Mouse (Mus musculus) ES-Bruce4 (cell line): ENCODE results near the gene Lmcd1. TPM values are rescaled to one million over a fixed set of nuclear protein-coding genes. Genes with fewer than 3 reads are reported as not detected.

ENCODE experiments used
- H3K27ac ChIP-seq: 2 replicates; pipeline ENCODE4 v1.5.1; 2012; ENCODE audit warnings: low read length, inconsistent platforms; ENCODE audit not compliant: insufficient read depth
- H3K27me3 ChIP-seq: 2 replicates; pipeline ENCODE4 v1.6.1; 2012; ENCODE audit warnings: mild to moderate bottlenecking, low read length, inconsistent platforms; ENCODE audit not compliant: control insufficient read depth, poor library complexity, insufficient read depth, severe bottlenecking
- H3K36me3 ChIP-seq: 2 replicates; pipeline ENCODE4 v1.6.1; 2012; ENCODE audit warnings: inconsistent platforms, mild to moderate bottlenecking, low read length, moderate library complexity; ENCODE audit not compliant: control insufficient read depth, poor library complexity, insufficient read depth, severe bottlenecking
- H3K4me1 ChIP-seq: one replicate; pipeline ENCODE4 v1.8.1; 2011; ENCODE audit warnings: low read length; ENCODE audit not compliant: control insufficient read depth, insufficient read depth
- H3K4me3 ChIP-seq: 2 replicates; pipeline ENCODE4 v1.5.1; 2011; ENCODE audit warnings: low read depth, mild to moderate bottlenecking, low read length
- H3K9ac ChIP-seq: 2 replicates; pipeline ENCODE4 v1.6.1; 2012; ENCODE audit warnings: low read depth, mild to moderate bottlenecking, inconsistent platforms; ENCODE audit not compliant: poor library complexity, severe bottlenecking
- H3K9me3 ChIP-seq: replicated peaks from 2 replicates; pipeline ENCODE4 v1.6.1; 2012; ENCODE audit warnings: mild to moderate bottlenecking, low read length, inconsistent platforms; ENCODE audit not compliant: control insufficient read depth, poor library complexity, insufficient read depth, severe bottlenecking
- CTCF ChIP-seq: IDR thresholded peaks from one replicate; pipeline ENCODE4 v1.8.1; 2011; ENCODE audit warnings: low read depth, low read length
- EP300 ChIP-seq: IDR thresholded peaks from 2 replicates; pipeline ENCODE4 v1.6.1; 2011; ENCODE audit warnings: low read depth, low read length; ENCODE audit not compliant: insufficient read depth
- POLR2A ChIP-seq: IDR thresholded peaks from one replicate; pipeline ENCODE4 v1.8.1; 2011; ENCODE audit warnings: low read length; ENCODE audit not compliant: insufficient read depth
- polyA plus RNA-seq: library from polyadenylated mRNA; stranded (reverse); fragments of >200 nt; gene quantifications from 2 replicates; pipeline ENCODE4 v1.2.4, GENCODE M21; 2011; ENCODE audit warnings: low read depth; ENCODE audit not compliant: missing spikeins, insufficient read depth, insufficient read length

Lmcd1 gene
- polyA plus RNA-seq, 1 experiment, result not detected

- Histone ChIP-seq H3K27me3 (no peaks in the 10 kb centered on the region; the same call in 1 of the 2 replicates), H3K9me3 (no peaks in the 10 kb centered on the region), H3K36me3 (no peaks in the 10 kb centered on the region), H3K27ac (no peak overlapping the region), H3K4me3 (no peak overlapping the region), H3K9ac (no peak overlapping the region), H3K4me1 (no peaks in the 10 kb centered on the region)
- no peak for TF ChIP-seq POLR2A
- no peak for TF ChIP-seq CTCF
- no peak for TF ChIP-seq EP300
Measured at GRCm38 (mm10) chr6:112281935-112282334, 8.4 kb downstream of the Lmcd1 start.

DNA sequence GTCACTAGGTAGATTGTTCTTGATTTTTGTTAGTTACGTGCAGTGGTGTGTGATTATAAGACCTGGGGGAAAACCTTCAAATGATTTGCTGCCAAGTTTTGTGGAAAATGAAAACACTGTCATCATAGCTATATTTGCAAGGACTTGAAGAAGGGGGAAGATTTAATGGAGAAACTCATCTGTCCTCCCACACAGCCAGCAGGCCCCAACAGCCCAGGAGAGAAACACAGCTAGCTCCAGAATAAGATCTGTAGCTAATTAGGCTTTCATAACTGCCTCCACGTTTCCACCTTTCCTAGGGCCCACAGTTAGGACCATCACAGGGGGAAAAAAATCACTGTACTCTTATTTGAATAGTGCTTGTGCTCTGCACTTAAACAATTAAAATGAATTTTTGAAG lies 10.5 kb downstream of the Lmcd1 start:
- Histone ChIP-seq H3K27me3 (no peaks in the 10 kb centered on the region; the same call in 1 of the 2 replicates), H3K36me3 (no peaks in the 10 kb centered on the region), H3K4me3 (no peak overlapping the region), H3K27ac (no peak overlapping the region), H3K9ac (no peak overlapping the region), H3K9me3 (no peaks in the 10 kb centered on the region), H3K4me1 (no peaks in the 10 kb centered on the region)
- no peak for TF ChIP-seq CTCF
- TF ChIP-seq EP300, result no peak
- no peak for TF ChIP-seq POLR2A

- Histone ChIP-seq H3K27me3 (no peaks in the 10 kb centered on the region; the same call in 1 of the 2 replicates), H3K36me3 (no peaks in the 10 kb centered on the region), H3K27ac (no peak overlapping the region), H3K9ac (no peak overlapping the region), H3K9me3 (no peaks in the 10 kb centered on the region), H3K4me3 (no peak overlapping the region), H3K4me1 (no peaks in the 10 kb centered on the region)
- TF ChIP-seq EP300, result no peak
- TF ChIP-seq POLR2A, result no peak
- TF ChIP-seq CTCF, result no peak
Measured at GRCm38 (mm10) chr6:112287671-112288070, 14.1 kb downstream of the Lmcd1 start.

DNA sequence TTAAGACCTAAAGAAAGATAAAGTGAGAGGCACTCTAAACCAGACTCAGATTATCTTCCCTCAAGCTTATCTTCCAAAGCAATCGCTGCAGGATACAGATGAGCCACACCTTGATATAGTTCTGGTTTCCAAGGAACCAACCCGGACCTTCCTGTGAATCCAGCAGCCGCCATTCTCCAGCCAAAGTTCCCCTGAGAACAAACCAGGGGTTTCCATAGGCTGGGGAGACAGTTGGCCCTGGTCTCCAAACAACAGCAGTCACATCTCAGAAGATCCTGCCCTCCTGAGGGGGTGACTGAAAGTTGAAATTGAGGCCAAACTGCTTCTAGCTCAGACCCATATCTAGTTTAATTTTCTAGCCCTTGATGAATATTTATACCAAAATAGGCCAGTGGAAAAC lies 14.7 kb downstream of the Lmcd1 start:
- Histone ChIP-seq H3K4me1 (no peaks in the 10 kb centered on the region), H3K27me3 (no peaks in the 10 kb centered on the region; the same call in 1 of the 2 replicates), H3K4me3 (no peak overlapping the region), H3K9me3 (no peaks in the 10 kb centered on the region), H3K36me3 (no peaks in the 10 kb centered on the region), H3K9ac (no peak overlapping the region), H3K27ac (no peak overlapping the region)
- TF ChIP-seq EP300, result no peak

DNA sequence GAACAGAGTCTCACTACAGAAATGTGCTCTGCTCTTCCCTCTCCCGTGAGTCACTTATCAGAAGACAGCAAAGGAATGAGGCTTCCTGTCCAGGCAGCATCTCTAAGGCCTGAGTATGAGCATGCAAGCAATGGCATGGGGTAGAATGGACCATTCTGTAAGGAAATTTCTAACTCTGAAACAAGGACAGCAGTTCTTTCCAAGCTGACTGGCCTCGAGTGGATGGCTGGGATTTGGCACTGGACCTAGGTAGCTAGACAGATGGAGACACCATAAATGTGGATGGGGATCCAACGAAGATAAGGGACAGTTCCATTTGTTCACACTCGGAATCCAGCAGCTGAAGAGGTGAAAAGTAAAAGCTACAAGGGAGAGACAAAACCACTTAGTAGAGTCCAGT lies 17.6 kb downstream of the Lmcd1 start:
- TF ChIP-seq CTCF, result no peak
- no peak for TF ChIP-seq POLR2A
- no peak for TF ChIP-seq EP300
- no peaks in the 10 kb centered on the region for H3K9me3 ChIP-seq

GRCm38 (mm10) chr6:112293320-112293719 lies 19.8 kb downstream of the Lmcd1 start:
- Histone ChIP-seq H3K4me1 (no peaks in the 10 kb centered on the region), H3K27me3 (no peaks in the 10 kb centered on the region), H3K27ac (no peak overlapping the region), H3K4me3 (no peak overlapping the region), H3K36me3 (no peaks in the 10 kb centered on the region), H3K9ac (no peak overlapping the region), H3K9me3 (no peaks in the 10 kb centered on the region)
- TF ChIP-seq POLR2A (no peak), EP300 (no peak), CTCF (no peak)

More for the DNA sequence above, 17.6 kb downstream of the Lmcd1 start:
- no peaks in the 10 kb centered on the region for H3K27me3 ChIP-seq
- H3K36me3 ChIP-seq, result no peaks in the 10 kb centered on the region
- H3K4me3 ChIP-seq, result no peak overlapping the region
- H3K9ac ChIP-seq, result no peak overlapping the region
- H3K27ac ChIP-seq, result no peak overlapping the region
- no peaks in the 10 kb centered on the region for H3K4me1 ChIP-seq
